Mouse (Mus musculus): Measurements from ENCODE around the gene Arhgap21. TPM values are rescaled to one million over a fixed set of nuclear protein-coding genes. Genes with fewer than 3 reads are reported as not detected.

Gene Arhgap21
- polyA plus RNA-seq, 1 experiment from 2014 or later, result 62.7 TPM

DNA sequence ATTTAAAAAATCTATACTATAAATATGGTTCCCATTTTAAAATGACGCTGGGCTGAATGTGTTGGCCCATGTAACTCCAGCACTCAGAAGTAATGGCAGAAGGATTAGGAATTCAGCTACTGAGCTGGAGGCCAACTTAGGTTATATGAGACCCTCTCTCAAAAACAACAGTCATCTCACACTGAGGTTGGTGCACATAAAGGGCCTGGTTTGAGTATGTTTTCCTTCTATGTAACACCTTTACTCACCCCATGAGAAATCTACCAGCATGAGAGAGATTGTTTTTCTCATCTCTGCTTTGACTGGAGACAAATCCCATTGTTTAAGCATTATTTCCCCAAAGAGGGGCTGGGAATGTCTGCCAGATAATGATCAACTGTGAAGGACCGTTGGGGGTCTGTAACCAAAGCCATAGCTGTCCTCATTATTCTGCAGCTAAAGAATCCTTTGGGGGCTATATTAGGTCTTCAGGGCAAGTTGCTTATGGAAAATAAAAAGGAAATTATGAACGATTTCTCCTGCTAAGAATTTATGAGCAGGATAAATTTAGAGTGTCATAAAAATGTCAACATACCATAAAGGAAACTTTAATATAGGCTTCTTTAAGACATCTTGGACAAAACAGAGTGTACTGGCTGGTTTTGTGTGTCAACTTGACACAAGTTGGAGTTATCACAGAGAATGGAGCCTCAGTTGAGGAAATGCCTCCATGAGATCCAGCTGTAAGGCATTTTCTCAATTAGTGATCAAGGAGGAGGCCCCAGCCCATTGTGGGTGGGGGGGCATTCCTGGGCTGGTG lies 136.9 kb downstream of the Arhgap21 start:
- Histone ChIP-seq H3K4me1 (ENCODE audit: control insufficient read depth, insufficient read depth, low read length) (no peaks in the 10 kb centered on the region), H3K4me3 (replicated peaks; ENCODE audit: low read depth, low read length) (no peak overlapping the region), H3K9me3 (ENCODE audit: control insufficient read depth, low read length) (no peaks in the 10 kb centered on the region), H3K36me3 (ENCODE audit: control insufficient read depth, insufficient read depth, low read length) (no peaks in the 10 kb centered on the region), H3K27ac (replicated peaks; ENCODE audit: low read depth, low read length) (no peak overlapping the region), H3K4me2 (ENCODE audit: low read length) (no peak overlapping the region), H3K27me3 (ENCODE audit: control insufficient read depth, insufficient read depth, low read length) (no peaks in the 10 kb centered on the region), H3K9ac (replicated peaks; ENCODE audit: low read length) (no peak overlapping the region)
- DNase-seq (no peak), ATAC-seq (ENCODE audit: low FRiP score, low TSS enrichment) (no peak)
- WGBS, result 76% methylated on average over 3 of the region's 3 CpGs

DNA sequence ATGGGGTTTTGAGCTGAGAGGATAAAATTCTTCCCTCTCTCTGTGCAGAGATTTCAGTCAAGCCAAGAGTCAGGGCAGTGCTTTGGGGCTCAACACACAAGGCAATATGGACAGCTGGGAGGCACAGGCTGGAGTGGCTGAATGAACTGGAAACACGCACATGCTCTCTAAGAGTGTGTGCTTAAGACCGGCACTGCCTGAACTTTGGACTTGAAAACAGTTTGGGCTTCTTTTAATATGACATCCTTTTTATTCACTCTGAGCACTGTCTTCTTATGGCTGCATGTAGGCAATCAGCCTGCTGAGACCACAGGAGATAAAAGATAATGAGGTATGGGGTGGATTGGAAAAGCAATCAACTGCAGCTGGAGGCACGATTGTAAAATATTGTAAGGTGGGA lies 137.8 kb downstream of the Arhgap21 start:
- Histone ChIP-seq H3K4me1 (ENCODE audit: control insufficient read depth, insufficient read depth, low read length) (no peaks in the 10 kb centered on the region), H3K4me3 (replicated peaks; ENCODE audit: low read depth, low read length) (no peak overlapping the region), H3K36me3 (ENCODE audit: control insufficient read depth, insufficient read depth, low read length) (no peaks in the 10 kb centered on the region), H3K4me2 (ENCODE audit: low read length) (no peak overlapping the region), H3K27ac (replicated peaks; ENCODE audit: low read depth, low read length) (no peak overlapping the region), H3K9ac (replicated peaks; ENCODE audit: low read length) (no peak overlapping the region), H3K27me3 (ENCODE audit: control insufficient read depth, insufficient read depth, low read length) (no peaks in the 10 kb centered on the region), H3K9me3 (ENCODE audit: control insufficient read depth, low read length) (no peaks in the 10 kb centered on the region)
- no peak for DNase-seq
- no peak for ATAC-seq (ENCODE audit: low FRiP score, low TSS enrichment)
- WGBS, result 83% methylated on average over 3 of the region's 3 CpGs

DNA sequence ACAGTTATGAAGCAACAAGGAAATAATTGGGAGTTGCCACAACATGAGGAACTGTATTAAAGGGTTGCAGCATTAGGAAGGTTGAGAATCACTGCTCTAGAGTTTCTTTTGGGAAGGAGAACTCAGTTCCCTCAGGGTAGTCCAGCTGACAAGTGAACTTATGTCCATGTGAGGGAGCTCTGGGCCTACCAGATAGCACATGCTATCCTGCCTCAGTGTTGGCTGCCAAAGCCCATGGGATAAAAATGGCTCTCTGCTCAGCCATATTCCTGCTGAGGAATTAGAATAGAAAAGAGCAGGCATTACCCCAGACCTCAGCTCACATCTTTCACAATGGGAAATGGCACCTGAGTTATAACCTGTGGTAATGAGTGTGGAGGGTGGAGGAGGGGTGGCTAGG lies 142.4 kb downstream of the Arhgap21 start:
- ATAC-seq (ENCODE audit: low FRiP score, low TSS enrichment) (no peak), DNase-seq (no peak)
- Histone ChIP-seq H3K27me3 (ENCODE audit: control insufficient read depth, insufficient read depth, low read length) (no peaks in the 10 kb centered on the region), H3K4me2 (ENCODE audit: low read length) (no peak overlapping the region), H3K36me3 (ENCODE audit: control insufficient read depth, insufficient read depth, low read length) (no peaks in the 10 kb centered on the region), H3K9me3 (ENCODE audit: control insufficient read depth, low read length) (no peaks in the 10 kb centered on the region), H3K27ac (replicated peaks; ENCODE audit: low read depth, low read length) (no peak overlapping the region), H3K4me1 (ENCODE audit: control insufficient read depth, insufficient read depth, low read length) (no peaks in the 10 kb centered on the region), H3K9ac (replicated peaks; ENCODE audit: low read length) (no peak overlapping the region), H3K4me3 (replicated peaks; ENCODE audit: low read depth, low read length) (no peak overlapping the region)

DNA sequence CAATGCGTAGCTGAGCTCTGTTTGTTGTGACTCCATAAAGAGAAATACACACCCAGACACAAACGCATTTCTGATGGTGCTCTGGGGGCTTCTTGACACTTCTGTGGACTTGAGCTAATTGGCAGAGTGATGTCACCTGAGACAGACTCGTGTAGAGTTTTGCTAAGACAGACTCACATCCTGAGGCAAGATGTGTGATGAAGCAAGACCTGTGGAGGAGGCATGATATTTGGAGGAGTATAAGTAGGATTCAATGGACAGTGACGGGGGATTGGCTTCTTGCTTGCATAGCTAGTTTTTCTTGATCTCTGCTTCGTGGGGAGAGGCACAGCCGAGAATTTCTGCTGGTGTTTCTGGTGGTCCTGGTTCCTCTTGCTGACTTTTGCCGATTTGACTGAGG lies 150.5 kb downstream of the Arhgap21 start:
- H3K9ac ChIP-seq (replicated peaks; ENCODE audit: low read length), result no peak overlapping the region

DNA sequence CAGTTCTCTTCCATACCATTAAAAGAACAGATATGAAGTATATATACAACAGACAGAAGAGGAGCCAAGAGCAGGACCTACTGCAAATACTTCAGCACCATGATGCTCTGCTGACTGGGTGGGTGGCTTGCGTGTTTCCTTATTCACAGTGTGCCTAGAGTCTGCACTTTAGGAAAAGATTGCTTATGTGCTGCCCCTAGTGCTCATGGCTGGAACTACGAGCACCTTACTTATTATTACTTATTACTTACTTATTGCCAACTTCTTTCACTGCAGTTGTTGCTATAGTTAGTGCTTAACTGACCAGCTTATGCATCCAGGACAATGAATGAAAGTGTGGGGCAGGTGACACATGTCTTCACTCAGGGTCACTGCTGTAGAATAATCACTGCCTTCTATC lies 154.7 kb downstream of the Arhgap21 start:
- no peak overlapping the region for H3K4me2 ChIP-seq (ENCODE audit: low read length)
- 90% methylated on average over 2 of the region's 2 CpGs for WGBS
- no peak overlapping the region for H3K4me3 ChIP-seq (replicated peaks; ENCODE audit: low read depth, low read length)
- no peak overlapping the region for H3K9ac ChIP-seq (replicated peaks; ENCODE audit: low read length)
- H3K27me3 ChIP-seq (ENCODE audit: control insufficient read depth, insufficient read depth, low read length), result no peaks in the 10 kb centered on the region
- no peaks in the 10 kb centered on the region for H3K9me3 ChIP-seq (ENCODE audit: control insufficient read depth, low read length)
- H3K27ac ChIP-seq (replicated peaks; ENCODE audit: low read depth, low read length), result no peak overlapping the region
- DNase-seq (no peak), ATAC-seq (ENCODE audit: low FRiP score, low TSS enrichment) (no peak)
- no peaks in the 10 kb centered on the region for H3K4me1 ChIP-seq (ENCODE audit: control insufficient read depth, insufficient read depth, low read length)
- no peaks in the 10 kb centered on the region for H3K36me3 ChIP-seq (ENCODE audit: control insufficient read depth, insufficient read depth, low read length)

More for the DNA sequence above, 150.5 kb downstream of the Arhgap21 start:
- Histone ChIP-seq H3K4me2 (ENCODE audit: low read length) (no peak overlapping the region), H3K4me1 (ENCODE audit: control insufficient read depth, insufficient read depth, low read length) (no peaks in the 10 kb centered on the region), H3K4me3 (replicated peaks; ENCODE audit: low read depth, low read length) (no peak overlapping the region), H3K27ac (replicated peaks; ENCODE audit: low read depth, low read length) (no peak overlapping the region), H3K27me3 (ENCODE audit: control insufficient read depth, insufficient read depth, low read length) (no peaks in the 10 kb centered on the region), H3K9me3 (ENCODE audit: control insufficient read depth, low read length) (no peaks in the 10 kb centered on the region), H3K36me3 (ENCODE audit: control insufficient read depth, insufficient read depth, low read length) (no peaks in the 10 kb centered on the region)
- no peak for ATAC-seq (ENCODE audit: low FRiP score, low TSS enrichment)
- WGBS, result 88% methylated on average over 7 of the region's 7 CpGs
- DNase-seq, result no peak

DNA sequence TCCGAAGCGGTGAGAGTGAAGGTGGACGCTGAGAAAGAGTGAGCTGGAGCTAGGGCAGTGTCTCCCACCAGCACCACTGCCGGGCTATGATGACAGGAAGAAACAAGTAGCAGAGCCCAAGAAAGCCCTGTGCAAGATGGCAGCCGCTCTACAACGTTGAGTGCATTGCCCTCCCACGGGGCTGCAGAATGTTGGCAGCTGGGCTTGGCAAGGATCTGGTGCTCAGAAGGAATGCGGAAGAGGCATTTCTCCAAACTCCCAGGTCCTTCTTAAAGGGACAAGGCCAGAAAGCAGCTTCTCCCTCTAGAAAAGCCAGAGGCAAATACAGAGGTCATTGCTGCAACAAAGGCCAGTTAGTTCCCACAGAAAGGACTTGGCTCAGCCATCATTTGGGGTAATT lies 157.2 kb downstream of the Arhgap21 start:
- Histone ChIP-seq H3K9me3 (ENCODE audit: control insufficient read depth, low read length) (no peaks in the 10 kb centered on the region), H3K36me3 (ENCODE audit: control insufficient read depth, insufficient read depth, low read length) (no peaks in the 10 kb centered on the region), H3K9ac (replicated peaks; ENCODE audit: low read length) (no peak overlapping the region), H3K27me3 (ENCODE audit: control insufficient read depth, insufficient read depth, low read length) (no peaks in the 10 kb centered on the region), H3K4me1 (ENCODE audit: control insufficient read depth, insufficient read depth, low read length) (no peaks in the 10 kb centered on the region), H3K4me3 (replicated peaks; ENCODE audit: low read depth, low read length) (no peak overlapping the region), H3K27ac (replicated peaks; ENCODE audit: low read depth, low read length) (no peak overlapping the region), H3K4me2 (ENCODE audit: low read length) (no peak overlapping the region)
- WGBS, result 87% methylated on average over 8 of the region's 8 CpGs
- no peak for ATAC-seq (ENCODE audit: low FRiP score, low TSS enrichment)
- no peak for DNase-seq

DNA sequence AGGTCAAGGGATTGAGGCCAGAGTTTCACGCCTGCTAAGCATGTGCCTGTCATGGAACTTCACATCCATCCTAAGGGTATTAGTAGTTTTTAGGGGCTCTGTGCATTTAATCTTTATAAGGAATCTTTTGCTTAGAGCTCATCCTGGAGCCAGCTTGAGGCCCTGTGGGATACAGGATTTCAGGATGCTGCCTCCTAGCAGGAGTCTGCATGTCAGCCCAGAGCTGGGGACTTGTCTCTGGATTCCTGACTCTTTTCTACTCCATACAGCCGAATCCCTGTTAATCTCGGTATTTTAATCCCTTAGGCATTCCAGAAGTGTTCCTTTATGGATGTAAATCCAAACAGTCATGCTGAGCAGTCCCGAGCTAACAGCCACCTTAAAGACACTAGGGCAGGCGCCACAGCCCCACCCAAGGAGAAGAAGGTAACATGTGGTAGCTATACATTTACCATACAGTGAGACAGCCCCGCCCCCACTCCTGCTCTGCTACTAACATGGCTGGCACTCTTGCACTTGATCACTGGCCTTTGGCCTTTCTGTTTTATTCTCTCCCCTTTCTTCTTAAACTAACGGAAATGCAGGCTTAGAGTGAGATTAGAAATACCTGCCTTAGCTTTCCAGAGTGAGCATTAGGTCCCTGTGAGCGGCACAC lies 167.3 kb downstream of the Arhgap21 start:
- ATAC-seq (ENCODE audit: low FRiP score, low TSS enrichment), result no peak
- Histone ChIP-seq H3K27ac (replicated peaks; ENCODE audit: low read depth, low read length) (no peak overlapping the region), H3K36me3 (ENCODE audit: control insufficient read depth, insufficient read depth, low read length) (no peaks in the 10 kb centered on the region), H3K9me3 (ENCODE audit: control insufficient read depth, low read length) (no peaks in the 10 kb centered on the region), H3K9ac (replicated peaks; ENCODE audit: low read length) (no peak overlapping the region), H3K4me3 (replicated peaks; ENCODE audit: low read depth, low read length) (no peak overlapping the region), H3K4me2 (ENCODE audit: low read length) (no peak overlapping the region), H3K27me3 (ENCODE audit: control insufficient read depth, insufficient read depth, low read length) (no peaks in the 10 kb centered on the region), H3K4me1 (ENCODE audit: control insufficient read depth, insufficient read depth, low read length) (no peaks in the 10 kb centered on the region)
- DNase-seq, result no peak
- 62% methylated on average over 8 of the region's 8 CpGs for WGBS
